Mouse (Mus musculus): ENCODE data around the gene Adarb1. TPM values are rescaled to one million over a fixed set of nuclear protein-coding genes. Genes with fewer than 3 reads are reported as not detected.

Gene Adarb1
- polyA plus RNA-seq (2012; rRNA removed), result 3.8 TPM in 2 replicates

DNA sequence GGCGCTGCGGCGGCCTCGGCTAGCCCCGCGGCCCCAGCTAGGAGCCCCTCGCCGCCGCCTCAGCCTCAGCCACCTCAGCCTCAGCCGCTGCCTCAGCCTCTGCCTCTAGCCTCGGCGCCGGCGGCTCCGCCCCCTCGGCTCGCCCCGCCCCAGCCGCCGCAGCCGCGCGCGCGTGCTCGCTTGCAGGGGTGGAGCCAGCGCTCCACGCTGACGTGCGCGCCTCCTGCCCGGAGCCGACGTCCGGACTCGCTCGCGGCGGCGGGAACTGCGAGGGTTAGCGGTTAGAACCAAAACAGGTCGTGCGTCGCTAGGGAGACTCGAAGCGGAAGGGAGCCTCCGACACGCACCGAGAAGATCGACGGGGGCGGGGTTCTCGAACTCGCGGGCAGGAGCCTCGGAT is at the start of gene Adarb1:
Gene Adarb1 (minus strand): TSS at position 133 of the 400 bp plus-strand sequence.

DNA sequence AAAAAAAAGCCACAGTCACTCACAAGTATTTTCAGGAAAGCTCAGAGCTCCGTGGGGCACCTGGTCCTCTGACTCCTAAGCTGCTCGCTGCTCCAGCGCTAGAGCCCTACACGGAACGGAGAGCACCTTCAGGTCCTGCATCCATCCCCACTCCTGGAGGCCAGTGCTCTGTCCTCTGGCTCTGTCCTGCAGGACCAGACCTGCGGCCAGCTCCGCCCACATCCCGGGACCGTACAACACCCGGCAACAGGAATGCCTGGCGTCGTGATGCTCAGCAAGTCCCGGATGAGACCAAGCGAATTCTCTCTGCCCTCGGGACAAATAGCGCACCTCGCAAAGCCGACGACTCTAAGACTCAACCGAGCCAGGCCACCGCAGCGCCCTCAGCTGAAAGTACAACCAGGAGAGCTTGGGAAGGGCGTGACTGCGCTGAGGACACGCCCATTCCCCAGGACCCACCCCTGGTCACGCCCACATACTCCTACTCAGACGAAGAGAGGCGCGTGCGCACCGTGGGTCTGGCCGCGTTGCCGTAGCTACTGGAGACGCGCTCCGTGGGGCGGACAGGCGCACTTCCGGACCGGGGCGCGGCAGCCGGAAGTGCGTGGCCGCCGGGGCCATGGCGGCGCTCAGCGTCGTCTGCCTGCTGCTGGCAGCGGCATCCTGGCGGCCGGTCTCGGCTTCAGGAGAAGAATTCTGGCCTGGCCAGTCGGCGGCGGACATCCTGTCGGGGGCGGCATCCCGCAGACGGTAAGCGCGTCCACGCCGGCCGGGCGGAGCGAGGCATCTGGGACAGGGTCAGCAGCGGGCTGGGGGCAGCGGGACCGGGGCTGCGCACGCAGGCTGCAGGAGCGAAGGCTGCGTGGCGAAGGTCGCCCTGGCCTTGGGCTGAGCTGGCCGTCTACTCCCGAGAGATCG is 159.1 kb downstream of the Adarb1 start, which contains the start of gene Pofut2:
Gene Pofut2 (plus strand): TSS at position 515 of the 918 bp plus-strand sequence.

Other genes starting within 250 kb of the Adarb1 start
- gene Pofut2, start 159.1 kb downstream of the Adarb1 start, polyA plus RNA-seq (2012; rRNA removed), result 32.1 and 37.4 TPM in 2 replicates
- 19.4 and 23.1 TPM in 2 replicates for gene Fam207a, start 97.5 kb upstream of the Adarb1 start, polyA plus RNA-seq (2012; rRNA removed)
- 2.7 and 4.4 TPM in 2 replicates for gene Itgb2, start 112.0 kb upstream of the Adarb1 start, polyA plus RNA-seq (2012; rRNA removed)
- gene Pttg1ip, start 163.4 kb upstream of the Adarb1 start, polyA plus RNA-seq (2012; rRNA removed), result 171 and 193 TPM in 2 replicates
- 60.3 and 68.3 TPM in 2 replicates for gene Sumo3, start 187.8 kb upstream of the Adarb1 start, polyA plus RNA-seq (2012; rRNA removed)
- gene Gm49325, start 187.9 kb upstream of the Adarb1 start, polyA plus RNA-seq (2012; rRNA removed), result not detected in 2 replicates
- gene Ube2g2, start 204.0 kb upstream of the Adarb1 start, polyA plus RNA-seq (2012; rRNA removed), result 21.8 and 23.2 TPM in 2 replicates